Mouse (Mus musculus) lung, embryonic 15.5 days (tissue): Measurements from ENCODE around the gene Rpgr. TPM values are rescaled to one million over a fixed set of nuclear protein-coding genes. Genes with fewer than 3 reads are reported as not detected.

Experiments used
- ATAC-seq: fragments of 200-750 bp; cut with Nextera tagmentation; 2 replicates; pipeline ENCODE4 v1.8.0; 2017; ENCODE audit warnings: moderate number of reproducible peaks, borderline replicate concordance; ENCODE audit not compliant: low FRiP score, low TSS enrichment; ENCODE audit errors: extremely low read depth
- H3K27ac ChIP-seq: fragments of 300-500 bp; sonication (generic); 2 replicates; pipeline ENCODE4 v1.5.1; 2015; ENCODE audit warnings: moderate library complexity, mild to moderate bottlenecking, inconsistent platforms
- H3K27me3 ChIP-seq: fragments of 300-500 bp; sonication (generic); 2 replicates; pipeline ENCODE4 v1.6.1; 2015; ENCODE audit warnings: inconsistent platforms
- H3K36me3 ChIP-seq: fragments of 300-500 bp; sonication (generic); 2 replicates; pipeline ENCODE4 v1.6.1; 2015; ENCODE audit warnings: inconsistent platforms
- H3K4me1 ChIP-seq: fragments of 300-500 bp; sonication (generic); 2 replicates; pipeline ENCODE4 v1.6.1; 2015; ENCODE audit warnings: inconsistent platforms
- H3K4me2 ChIP-seq: fragments of 300-500 bp; sonication (generic); 2 replicates; pipeline ENCODE4 v1.6.1; 2015; ENCODE audit warnings: inconsistent platforms, mild to moderate bottlenecking, moderate library complexity
- H3K4me3 ChIP-seq: fragments of 300-500 bp; sonication (generic); 2 replicates; pipeline ENCODE4 v1.5.1; 2015; ENCODE audit warnings: mild to moderate bottlenecking, inconsistent platforms
- H3K9ac ChIP-seq: fragments of 300-500 bp; sonication (generic); 2 replicates; pipeline ENCODE4 v1.6.1; 2015; ENCODE audit warnings: inconsistent platforms
- H3K9me3 ChIP-seq: fragments of 300-500 bp; sonication (generic); 2 replicates; pipeline ENCODE4 v1.6.1; 2016; ENCODE audit warnings: inconsistent platforms
- WGBS: fragments of 180-500 bp; shearing (Covaris S2); methylation state at CpG from one replicate; pipeline ENCODE4 v1.1.7; 2015; 5-methylcytosine and 5-hydroxymethylcytosine counted together
- polyA plus RNA-seq: library from polyadenylated mRNA; unstranded; fragments of >200 nt; fragmentation: Nextera tagmentation; extraction: Ambion mirVana; gene quantifications from 2 replicates; pipeline ENCODE4 v1.2.1, GENCODE M21; 2015

The Rpgr gene
- polyA plus RNA-seq, 1 experiment from 2014 or later, result 17.3 TPM

- no peak overlapping the region for H3K4me3 ChIP-seq
- H3K9ac ChIP-seq, result no peak overlapping the region
- H3K36me3 ChIP-seq, result no peaks in the 10 kb centered on the region
- no peaks in the 10 kb centered on the region for H3K9me3 ChIP-seq
- 44% methylated on average over 2 of the region's 2 CpGs for WGBS
- H3K4me1 ChIP-seq, result no peaks in the 10 kb centered on the region
- no peaks in the 10 kb centered on the region for H3K27me3 ChIP-seq
- no peak overlapping the region for H3K27ac ChIP-seq
- H3K4me2 ChIP-seq, result no peak overlapping the region
- no peak for ATAC-seq
These were observed 145.2 kb downstream of the Rpgr start for GRCm38 (mm10) chrX:10071529-10071928.

- Histone ChIP-seq H3K4me1 (no peaks in the 10 kb centered on the region), H3K4me3 (no peak overlapping the region), H3K4me2 (no peak overlapping the region), H3K9ac (no peak overlapping the region), H3K27ac (no peak overlapping the region), H3K9me3 (no peaks in the 10 kb centered on the region), H3K27me3 (no peaks in the 10 kb centered on the region), H3K36me3 (no peaks in the 10 kb centered on the region)
- ATAC-seq, result no peak
- 19% methylated on average over 6 of the region's 6 CpGs for WGBS
These were observed 146.0 kb downstream of the Rpgr start for GRCm38 (mm10) chrX:10070689-10071088.

- no peak for ATAC-seq
- H3K4me2 ChIP-seq, result no peak overlapping the region
- no peaks in the 10 kb centered on the region for H3K4me1 ChIP-seq
- H3K27ac ChIP-seq, result no peak overlapping the region
- H3K4me3 ChIP-seq, result no peak overlapping the region
- H3K27me3 ChIP-seq, result no peaks in the 10 kb centered on the region
- no peaks in the 10 kb centered on the region for H3K9me3 ChIP-seq
- 68% methylated on average over 4 of the region's 4 CpGs for WGBS
- H3K36me3 ChIP-seq, result no peaks in the 10 kb centered on the region
- H3K9ac ChIP-seq, result no peak overlapping the region
These were observed 147.3 kb downstream of the Rpgr start for GRCm38 (mm10) chrX:10069405-10069804.

- 74% methylated on average over 1 of the region's 1 CpGs for WGBS
- ATAC-seq, result no peak
- no peak overlapping the region for H3K27ac ChIP-seq
These were observed 152.9 kb downstream of the Rpgr start for GRCm38 (mm10) chrX:10063781-10064180.

GRCm38 (mm10) chrX:10063361-10063760 is 153.4 kb downstream of the Rpgr start:
- Histone ChIP-seq H3K27ac (no peak overlapping the region), H3K27me3 (no peaks in the 10 kb centered on the region), H3K4me1 (no peaks in the 10 kb centered on the region), H3K4me3 (no peak overlapping the region), H3K9me3 (no peaks in the 10 kb centered on the region), H3K9ac (no peak overlapping the region), H3K4me2 (no peak overlapping the region), H3K36me3 (no peaks in the 10 kb centered on the region)
- WGBS, result 70% methylated on average over 2 of the region's 2 CpGs
- ATAC-seq, result no peak

More at GRCm38 (mm10) chrX:10063781-10064180, 152.9 kb downstream of the Rpgr start:
- Histone ChIP-seq H3K9me3 (no peaks in the 10 kb centered on the region), H3K4me1 (no peaks in the 10 kb centered on the region), H3K4me2 (no peak overlapping the region), H3K27me3 (no peaks in the 10 kb centered on the region), H3K4me3 (no peak overlapping the region), H3K9ac (no peak overlapping the region), H3K36me3 (no peaks in the 10 kb centered on the region)

- Histone ChIP-seq H3K4me2 (no peak overlapping the region), H3K4me1 (no peaks in the 10 kb centered on the region), H3K27ac (no peak overlapping the region), H3K36me3 (no peaks in the 10 kb centered on the region), H3K9me3 (no peaks in the 10 kb centered on the region), H3K27me3 (no peaks in the 10 kb centered on the region), H3K4me3 (no peak overlapping the region), H3K9ac (no peak overlapping the region)
- ATAC-seq, result no peak
- 73% methylated on average over 4 of the region's 4 CpGs for WGBS
These were observed 154.5 kb downstream of the Rpgr start for GRCm38 (mm10) chrX:10062201-10062600.

- H3K36me3 ChIP-seq, result no peaks in the 10 kb centered on the region
- no peak overlapping the region for H3K27ac ChIP-seq
- no peak overlapping the region for H3K4me3 ChIP-seq
- no peak overlapping the region for H3K4me2 ChIP-seq
- no peaks in the 10 kb centered on the region for H3K27me3 ChIP-seq
- ATAC-seq, result no peak
- H3K9me3 ChIP-seq, result no peaks in the 10 kb centered on the region
- H3K4me1 ChIP-seq, result no peaks in the 10 kb centered on the region
- no peak overlapping the region for H3K9ac ChIP-seq
These were observed 182.1 kb downstream of the Rpgr start for GRCm38 (mm10) chrX:10034666-10035065.

Other genes with a start within 250 kb of the Rpgr start
- 19.5 and 20.5 TPM in 2 replicates for gene Srpx, start 99.2 kb downstream of the Rpgr start, polyA plus RNA-seq
- 0.06 and 0.31 TPM in 2 replicates for gene Otc, start 35.4 kb upstream of the Rpgr start, polyA plus RNA-seq